Mouse (Mus musculus) C2C12 (cell line): ENCODE data around the gene Tmem191c.

Experiments
- CTCF ChIP-seq: IDR thresholded peaks from one replicate; pipeline ENCODE4 v1.5.1; 2011; ENCODE audit not compliant: control insufficient read depth, insufficient read depth, insufficient read length
- MAX ChIP-seq: IDR thresholded peaks from one replicate; pipeline ENCODE4 v1.6.1; 2011; ENCODE audit warnings: mild to moderate bottlenecking, control low read depth
- USF1 ChIP-seq: IDR thresholded peaks from one replicate; pipeline ENCODE4 v1.6.1; 2011; ENCODE audit warnings: low read depth, mild to moderate bottlenecking, control low read depth, moderate library complexity

- TF ChIP-seq CTCF (no peak), MAX (no peak), USF1 (no peak)
Observed at GRCm38 (mm10) chr16:17257359-17257821, 18.5 kb upstream of the Tmem191c start.
